Mouse (Mus musculus) myocyte (in vitro differentiated cells): ENCODE measurements around the gene Nol3.

Experiments
- CEBPB ChIP-seq: IDR thresholded peaks from 2 replicates; pipeline ENCODE4 v1.6.1; 2011; ENCODE audit warnings: mild to moderate bottlenecking, moderate library complexity; ENCODE audit not compliant: poor library complexity, insufficient read depth, severe bottlenecking
- E2F4 ChIP-seq: IDR thresholded peaks from one replicate; pipeline ENCODE4 v1.6.1; 2011; ENCODE audit warnings: mild to moderate bottlenecking, control low read depth, moderate library complexity; ENCODE audit not compliant: insufficient read depth
- MAX ChIP-seq: IDR thresholded peaks from one replicate; pipeline ENCODE4 v1.6.1; 2011; ENCODE audit warnings: low read depth, mild to moderate bottlenecking, control low read depth
- POLR2A ChIP-seq: IDR thresholded peaks from one replicate; pipeline ENCODE4 v1.6.1; 2011; ENCODE audit warnings: low read depth, mild to moderate bottlenecking, control low read depth, moderate library complexity; ENCODE audit not compliant: insufficient read length
- POLR2AphosphoS2 ChIP-seq: IDR thresholded peaks from one replicate; pipeline ENCODE4 v1.6.1; 2011; ENCODE audit warnings: low read depth, control low read depth; ENCODE audit not compliant: insufficient read length
- REST ChIP-seq: IDR thresholded peaks from one replicate; pipeline ENCODE4 v1.6.1; 2011; ENCODE audit warnings: mild to moderate bottlenecking, control low read depth, moderate library complexity; ENCODE audit not compliant: insufficient read depth, insufficient read length
- TCF12 ChIP-seq: IDR thresholded peaks from one replicate; pipeline ENCODE4 v1.6.1; 2011; ENCODE audit warnings: mild to moderate bottlenecking, control low read depth; ENCODE audit not compliant: poor library complexity, insufficient read depth, severe bottlenecking
- USF1 ChIP-seq: IDR thresholded peaks from one replicate; pipeline ENCODE4 v1.6.1; 2011; ENCODE audit warnings: low read depth, mild to moderate bottlenecking, control low read depth, moderate library complexity

DNA sequence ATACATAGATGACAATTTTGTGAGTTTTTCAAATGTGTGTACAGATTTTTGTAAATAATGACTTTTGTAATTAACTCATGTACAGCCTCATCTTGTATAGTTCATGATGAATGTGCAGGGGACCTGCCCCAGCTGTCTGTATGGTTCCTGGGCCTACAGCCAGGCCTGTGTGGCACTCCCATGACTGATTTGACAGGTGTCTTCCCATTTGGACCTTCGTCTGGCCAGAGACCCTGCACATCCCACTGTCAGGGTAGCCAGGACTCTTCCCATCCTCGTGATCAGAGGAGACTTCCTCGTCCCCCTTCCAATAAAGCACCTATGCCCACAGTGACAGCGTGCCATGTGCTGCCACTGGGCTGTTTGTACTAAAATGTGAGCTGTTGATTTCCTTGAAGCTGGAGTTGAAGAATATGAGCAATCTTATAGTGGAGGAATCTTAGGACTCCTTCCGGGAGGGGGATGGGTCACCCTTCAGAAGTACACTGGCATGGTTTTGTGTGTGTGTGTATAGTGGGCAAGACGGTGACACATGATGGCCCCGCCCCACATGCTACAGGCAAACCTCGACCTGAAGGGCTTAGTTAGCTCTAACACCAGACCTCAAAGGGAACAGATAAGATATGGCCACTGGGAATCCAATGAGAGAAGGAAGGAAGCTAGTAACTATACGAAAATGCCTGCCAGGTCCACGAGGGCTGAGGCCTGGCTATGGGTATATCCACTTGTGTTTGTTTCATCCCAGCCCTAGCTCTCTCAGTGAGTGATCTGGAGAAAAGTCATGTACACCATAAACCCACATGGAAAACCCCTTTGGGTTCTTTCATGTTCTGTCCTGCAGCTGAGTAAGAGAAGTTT lies 23.0 kb upstream of the Nol3 start:
- TF ChIP-seq REST (no peak), POLR2A (no peak), TCF12 (no peak), E2F4 (no peak), CEBPB (no peak), USF1 (no peak), MAX (no peak), POLR2AphosphoS2 (peak; percentile 35)
